Mouse (Mus musculus): Measurements from ENCODE around the gene Tbx21.
A peak's percentile ranks its signal among the peaks of the same experiment; 100 is the strongest.

Tbx21 gene

DNA sequence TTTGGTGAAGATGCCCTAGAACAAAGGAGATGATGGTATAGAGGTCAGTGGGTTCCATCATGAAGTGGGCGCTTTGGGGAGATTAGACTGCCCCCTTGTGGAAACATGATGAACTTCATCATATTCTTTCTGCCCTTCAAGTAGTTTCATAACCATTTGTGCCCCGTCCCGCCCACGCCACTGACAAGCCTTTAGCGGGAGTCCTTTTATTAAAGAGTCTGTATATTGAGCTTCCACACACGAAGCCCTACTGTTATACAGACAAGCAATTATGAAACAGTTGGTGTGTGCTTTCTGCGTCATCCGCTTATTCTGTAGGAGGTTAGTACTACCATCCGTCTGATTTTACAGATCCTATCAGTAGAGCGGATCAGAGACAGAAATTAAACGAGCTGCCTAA lies 32.2 kb downstream of the Tbx21 start:
- H3K36me3 ChIP-seq (ENCODE audit: control insufficient read depth, insufficient read depth, low read length, poor library complexity, severe bottlenecking) = no peaks in the 10 kb centered on the region
- H3K27me3 ChIP-seq (ENCODE audit: control insufficient read depth, insufficient read depth, low read length, poor library complexity, severe bottlenecking) = no peaks in the 10 kb centered on the region
- DNase-seq (ENCODE audit: low read depth, low spot score) = peak; percentile 83

DNA sequence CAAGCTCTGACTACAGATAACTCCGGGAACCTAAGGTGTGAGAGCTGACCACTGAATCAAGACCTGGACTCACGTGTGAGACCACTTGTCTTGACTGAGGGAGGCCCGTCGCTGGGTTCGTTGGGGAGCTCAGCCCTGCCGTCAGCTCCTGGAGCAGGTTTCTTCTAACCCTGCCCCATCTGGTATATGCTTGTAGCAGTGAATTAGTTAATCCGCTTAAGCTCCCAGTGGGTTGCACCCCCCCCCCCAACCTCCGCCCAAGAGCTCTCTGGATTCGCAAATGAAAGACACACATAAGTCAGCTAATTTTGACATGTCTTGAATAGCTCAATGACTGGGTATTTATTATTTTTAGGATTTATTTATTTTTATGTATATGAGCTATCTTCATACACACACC lies 34.8 kb downstream of the Tbx21 start:
- no peak for DNase-seq (ENCODE audit: low read depth, low spot score)
- Histone ChIP-seq H3K36me3 (ENCODE audit: control insufficient read depth, insufficient read depth, low read length, poor library complexity, severe bottlenecking) (no peaks in the 10 kb centered on the region), H3K27me3 (ENCODE audit: control insufficient read depth, insufficient read depth, low read length, poor library complexity, severe bottlenecking) (no peaks in the 10 kb centered on the region)

DNA sequence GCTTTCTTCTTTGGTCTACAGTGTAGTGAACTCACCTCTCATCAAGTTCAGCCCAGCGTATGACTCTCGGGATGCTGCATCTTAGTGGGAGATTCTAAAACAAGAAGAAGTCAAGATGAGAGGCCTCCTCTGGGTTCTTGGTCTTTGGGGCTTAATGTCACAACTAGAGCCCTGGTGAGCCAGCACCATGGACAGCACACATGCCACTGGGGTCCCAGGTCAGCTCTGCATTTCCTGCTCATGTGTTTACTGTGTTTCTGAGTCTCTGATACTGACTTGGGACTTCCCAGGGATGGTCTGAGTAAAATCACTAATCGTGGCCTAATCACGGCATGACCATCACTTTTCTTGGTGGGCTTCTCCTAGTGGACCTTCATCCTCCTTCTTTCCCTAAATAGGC lies 36.4 kb downstream of the Tbx21 start:
- Histone ChIP-seq H3K36me3 (ENCODE audit: control insufficient read depth, insufficient read depth, low read length, poor library complexity, severe bottlenecking) (no peaks in the 10 kb centered on the region), H3K27me3 (ENCODE audit: control insufficient read depth, insufficient read depth, low read length, poor library complexity, severe bottlenecking) (no peaks in the 10 kb centered on the region)
- DNase-seq (ENCODE audit: low read depth, low spot score) = peak; percentile 36

DNA sequence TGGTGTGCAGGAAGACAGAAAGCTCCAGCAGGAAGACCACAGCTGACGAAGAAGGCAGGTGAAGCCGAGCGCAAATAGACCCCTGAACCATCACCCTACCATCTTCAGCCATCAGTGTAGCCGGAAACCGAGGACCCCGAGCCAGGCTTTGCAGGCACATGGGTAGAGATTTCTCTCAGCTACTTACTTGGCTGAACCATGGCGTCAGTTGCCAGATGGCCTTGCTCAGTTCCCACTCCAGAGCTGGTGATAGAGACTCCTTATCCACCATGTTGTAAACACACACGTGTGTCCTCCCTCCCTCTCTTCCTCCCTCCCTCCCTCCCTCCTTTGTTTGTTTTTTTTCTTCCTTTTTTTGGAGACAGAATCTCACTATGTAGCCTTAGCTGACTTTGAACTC lies 40.9 kb downstream of the Tbx21 start:
- H3K27me3 ChIP-seq (ENCODE audit: control insufficient read depth, insufficient read depth, low read length, poor library complexity, severe bottlenecking) = no peaks in the 10 kb centered on the region
- no peak for DNase-seq (ENCODE audit: low read depth, low spot score)

DNA sequence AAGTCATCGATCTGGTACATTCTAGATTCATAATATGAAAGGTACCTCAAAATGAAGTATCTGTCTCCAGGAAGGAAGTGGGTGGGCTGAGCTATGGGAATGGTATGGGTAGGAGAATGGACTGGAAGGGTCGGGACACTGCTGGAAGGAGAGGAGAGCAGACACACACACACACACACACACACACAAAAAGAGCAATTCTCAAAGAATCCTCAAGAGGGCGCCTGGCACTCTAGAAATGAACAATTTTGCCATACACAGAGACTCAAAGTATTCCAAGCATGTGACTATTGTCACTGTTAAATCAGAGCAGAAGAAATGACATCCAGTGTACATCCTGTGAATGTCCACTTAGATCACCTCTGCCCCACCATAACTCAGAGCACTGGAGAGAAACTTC lies 42.6 kb downstream of the Tbx21 start:
- H3K27me3 ChIP-seq (ENCODE audit: control insufficient read depth, insufficient read depth, low read length, poor library complexity, severe bottlenecking) = no peaks in the 10 kb centered on the region
- H3K36me3 ChIP-seq (ENCODE audit: control insufficient read depth, insufficient read depth, low read length, poor library complexity, severe bottlenecking) = no peaks in the 10 kb centered on the region
- DNase-seq (ENCODE audit: low read depth, low spot score) = peak; percentile 69

More for the DNA sequence above, 40.9 kb downstream of the Tbx21 start:
- H3K36me3 ChIP-seq (ENCODE audit: control insufficient read depth, insufficient read depth, low read length, poor library complexity, severe bottlenecking) = no peaks in the 10 kb centered on the region

DNA sequence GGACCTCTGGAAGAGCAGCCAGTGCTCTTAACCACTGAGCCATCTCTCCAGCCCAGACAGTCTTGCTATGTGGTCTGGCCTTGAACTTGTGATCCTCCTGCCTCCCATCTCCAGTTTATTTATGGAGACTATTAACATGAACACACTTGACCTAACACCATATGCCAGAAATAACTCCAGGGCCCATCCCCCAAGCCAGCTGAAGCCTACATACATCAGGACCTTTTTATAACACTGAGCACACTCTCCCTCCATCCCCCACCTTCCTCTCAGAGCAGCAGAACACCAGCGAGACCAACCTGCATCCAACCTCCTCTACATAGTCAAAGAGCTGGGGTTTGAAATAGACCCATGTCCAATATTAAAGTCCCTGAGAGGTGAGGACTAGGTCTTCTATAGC lies 44.0 kb downstream of the Tbx21 start:
- no peaks in the 10 kb centered on the region for H3K27me3 ChIP-seq (ENCODE audit: control insufficient read depth, insufficient read depth, low read length, poor library complexity, severe bottlenecking)
- H3K36me3 ChIP-seq (ENCODE audit: control insufficient read depth, insufficient read depth, low read length, poor library complexity, severe bottlenecking) = no peaks in the 10 kb centered on the region
- DNase-seq (ENCODE audit: low read depth, low spot score) = no peak

DNA sequence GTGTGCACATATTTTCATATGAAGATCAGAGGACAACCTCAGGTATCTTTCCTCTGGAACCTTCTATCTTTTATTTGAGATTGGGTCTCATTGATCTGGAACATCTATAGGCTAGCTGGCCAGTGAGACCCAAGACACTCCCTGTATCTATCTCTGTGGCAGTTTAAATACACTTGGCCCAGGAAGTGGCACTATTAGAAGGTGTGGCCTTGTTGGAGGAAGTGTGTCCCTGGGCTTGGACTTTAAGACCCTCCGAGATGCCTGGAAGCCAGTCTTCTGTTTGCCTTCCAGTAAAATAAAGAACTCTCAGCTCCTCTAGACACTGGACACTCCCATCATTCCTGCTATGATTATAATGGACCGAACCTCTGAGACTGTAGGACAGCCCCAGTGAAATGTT lies 45.4 kb downstream of the Tbx21 start:
- no peak for DNase-seq (ENCODE audit: low read depth, low spot score)
- Histone ChIP-seq H3K27me3 (ENCODE audit: control insufficient read depth, insufficient read depth, low read length, poor library complexity, severe bottlenecking) (no peaks in the 10 kb centered on the region), H3K36me3 (ENCODE audit: control insufficient read depth, insufficient read depth, low read length, poor library complexity, severe bottlenecking) (no peaks in the 10 kb centered on the region)

DNA sequence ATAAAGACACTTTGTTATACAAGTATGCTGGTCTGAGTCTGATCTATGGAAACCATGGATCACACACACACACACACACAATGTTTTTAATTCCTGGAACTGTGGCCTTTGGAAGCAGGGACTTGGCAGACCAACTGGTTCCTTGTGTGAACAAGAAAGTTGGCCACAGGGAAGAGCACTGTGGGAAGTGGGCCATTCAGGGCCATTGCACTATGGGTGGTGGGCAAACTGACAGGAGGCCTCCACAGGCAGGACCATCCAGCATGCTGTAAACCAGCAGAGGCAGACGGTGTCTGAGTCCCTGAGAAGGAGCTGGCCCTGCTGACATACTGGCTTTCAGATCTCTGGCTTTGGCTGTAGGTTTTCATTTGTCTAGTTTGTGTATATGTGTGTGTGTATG lies 45.8 kb downstream of the Tbx21 start:
- no peaks in the 10 kb centered on the region for H3K36me3 ChIP-seq (ENCODE audit: control insufficient read depth, insufficient read depth, low read length, poor library complexity, severe bottlenecking)
- H3K27me3 ChIP-seq (ENCODE audit: control insufficient read depth, insufficient read depth, low read length, poor library complexity, severe bottlenecking) = no peaks in the 10 kb centered on the region
- no peak for DNase-seq (ENCODE audit: low read depth, low spot score)

DNA sequence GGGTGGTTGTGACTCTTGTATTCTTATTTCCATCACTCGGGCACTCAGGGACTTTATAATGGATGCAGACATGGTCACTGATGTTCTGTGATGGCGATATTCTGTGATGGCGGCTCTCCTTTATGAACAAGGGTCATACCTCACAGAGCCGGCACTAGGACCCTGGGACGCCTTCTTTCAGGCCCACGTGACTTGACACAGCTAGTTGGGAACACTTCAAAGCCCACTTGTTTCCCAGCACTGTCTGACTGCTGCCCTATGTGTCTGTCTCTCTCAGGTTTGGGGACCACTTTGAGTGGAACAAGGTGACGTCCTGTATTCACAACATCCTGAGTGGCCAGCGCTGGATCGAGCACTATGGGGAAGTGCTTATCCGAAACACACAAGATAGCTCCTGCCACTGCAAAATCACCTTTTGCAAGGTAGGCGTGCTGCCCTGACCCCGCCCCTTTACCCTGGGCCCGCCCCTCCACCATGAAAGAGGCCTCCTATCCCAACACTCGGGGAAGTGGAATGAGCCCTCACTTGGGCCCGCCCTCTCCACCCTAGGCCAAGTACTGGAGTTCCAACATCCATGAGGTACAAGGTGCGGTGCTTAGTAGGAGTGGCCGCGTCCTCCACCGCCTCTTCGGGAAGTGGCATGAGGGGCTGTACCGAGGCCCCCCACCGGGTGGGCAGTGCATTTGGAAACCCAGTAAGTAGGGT lies 48.3 kb downstream of the Tbx21 start:
- Histone ChIP-seq H3K27me3 (ENCODE audit: control insufficient read depth, insufficient read depth, low read length, poor library complexity, severe bottlenecking) (no peaks in the 10 kb centered on the region), H3K36me3 (ENCODE audit: control insufficient read depth, insufficient read depth, low read length, poor library complexity, severe bottlenecking) (no peaks in the 10 kb centered on the region)
- no peak for DNase-seq (ENCODE audit: low read depth, low spot score)

DNA sequence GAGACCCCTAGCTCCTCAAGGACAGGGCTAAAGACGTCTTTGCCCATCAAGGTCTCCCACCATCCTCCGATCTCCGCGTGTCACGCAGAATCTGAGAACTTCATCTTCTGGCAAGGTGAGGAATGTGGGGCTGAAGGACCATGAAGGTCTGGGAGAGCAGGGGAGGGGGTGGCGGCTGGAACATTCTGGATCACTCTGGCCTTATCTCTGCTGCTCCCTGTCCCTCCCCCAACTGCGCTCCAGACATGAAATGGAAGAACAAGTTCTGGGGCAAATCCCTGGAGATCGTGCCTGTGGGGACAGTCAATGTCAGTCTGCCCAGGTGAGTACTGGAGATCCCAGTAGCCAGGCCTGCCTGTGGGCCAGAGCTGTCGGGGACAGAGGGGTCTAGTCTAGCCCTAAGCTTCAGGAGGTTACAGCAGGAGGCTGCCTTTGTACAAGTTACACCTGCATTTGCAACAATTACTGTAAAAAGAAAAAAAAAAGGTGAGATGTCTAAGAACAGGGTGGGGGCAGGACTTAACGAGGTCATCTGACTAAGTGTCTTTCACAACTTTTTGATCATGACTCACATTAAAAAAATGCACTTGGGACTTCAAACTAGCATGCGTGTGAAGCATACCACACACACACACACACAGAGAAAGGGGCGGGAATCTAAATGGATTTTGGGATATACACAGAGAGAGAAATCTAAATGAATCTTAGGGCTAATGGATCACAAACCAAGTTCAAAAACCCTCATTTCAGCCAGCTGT lies 49.4 kb downstream of the Tbx21 start:
- Histone ChIP-seq H3K36me3 (ENCODE audit: control insufficient read depth, insufficient read depth, low read length, poor library complexity, severe bottlenecking) (no peaks in the 10 kb centered on the region), H3K27me3 (ENCODE audit: control insufficient read depth, insufficient read depth, low read length, poor library complexity, severe bottlenecking) (no peaks in the 10 kb centered on the region)
- no peak for DNase-seq (ENCODE audit: low read depth, low spot score)

DNA sequence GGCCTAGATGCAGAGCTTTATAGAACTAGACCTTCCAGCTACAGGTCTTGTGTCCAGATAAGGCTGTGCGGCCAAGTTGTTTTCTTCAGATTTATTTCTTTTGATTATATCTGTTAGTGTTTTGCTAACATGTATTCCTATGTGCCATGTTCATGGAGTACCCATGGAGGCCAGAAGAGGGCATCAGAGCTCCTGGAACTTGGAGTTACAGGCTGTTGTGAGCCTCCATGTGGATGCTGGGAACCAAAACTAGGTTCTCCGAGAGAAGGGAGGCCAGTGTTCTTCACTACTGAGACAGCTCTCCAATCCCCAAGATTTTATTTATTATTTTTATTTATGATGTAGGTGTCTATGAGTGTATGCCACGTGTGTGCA lies 51.2 kb downstream of the Tbx21 start:
- H3K36me3 ChIP-seq (ENCODE audit: control insufficient read depth, insufficient read depth, low read length, poor library complexity, severe bottlenecking) = peaks cover 9% of the 10 kb centered on the region
- peak; percentile 18 for DNase-seq (ENCODE audit: low read depth, low spot score)

DNA sequence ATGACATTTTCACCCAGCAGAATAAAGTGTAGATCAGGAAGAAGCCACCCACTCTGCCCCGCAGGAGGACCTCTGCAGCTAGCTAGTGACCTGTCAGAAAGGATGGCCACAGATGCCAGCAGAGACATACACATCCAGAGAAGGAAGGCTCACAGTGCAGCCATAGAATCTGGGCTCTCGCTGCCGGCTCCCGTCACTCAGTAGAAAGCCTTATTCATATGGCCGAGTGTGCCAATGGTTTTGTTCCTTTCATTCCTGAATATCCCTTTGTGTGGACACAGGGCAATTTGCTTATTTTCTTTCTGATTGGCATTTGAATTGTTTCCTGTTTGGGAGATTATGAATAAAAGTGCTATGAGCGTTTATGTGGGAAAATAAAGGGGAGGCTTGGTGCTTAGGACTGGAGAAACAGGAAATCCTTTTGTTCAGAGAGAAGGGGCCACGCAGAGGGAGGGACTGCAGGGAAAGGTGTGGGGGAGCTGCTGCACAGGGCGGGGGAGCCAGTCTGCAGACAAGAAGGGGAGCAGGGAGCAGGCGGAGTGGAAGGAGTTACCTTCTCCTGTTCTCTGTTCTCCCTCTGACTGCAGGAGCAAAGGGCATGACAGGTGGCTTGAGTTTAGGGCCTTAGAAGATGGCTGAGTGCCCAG lies 51.7 kb downstream of the Tbx21 start:
- Histone ChIP-seq H3K27me3 (ENCODE audit: control insufficient read depth, insufficient read depth, low read length, poor library complexity, severe bottlenecking) (no peaks in the 10 kb centered on the region), H3K36me3 (ENCODE audit: control insufficient read depth, insufficient read depth, low read length, poor library complexity, severe bottlenecking) (peaks cover 12% of the 10 kb centered on the region)
- no peak for DNase-seq (ENCODE audit: low read depth, low spot score)

More for the DNA sequence above, 51.2 kb downstream of the Tbx21 start:
- H3K27me3 ChIP-seq (ENCODE audit: control insufficient read depth, insufficient read depth, low read length, poor library complexity, severe bottlenecking) = no peaks in the 10 kb centered on the region

DNA sequence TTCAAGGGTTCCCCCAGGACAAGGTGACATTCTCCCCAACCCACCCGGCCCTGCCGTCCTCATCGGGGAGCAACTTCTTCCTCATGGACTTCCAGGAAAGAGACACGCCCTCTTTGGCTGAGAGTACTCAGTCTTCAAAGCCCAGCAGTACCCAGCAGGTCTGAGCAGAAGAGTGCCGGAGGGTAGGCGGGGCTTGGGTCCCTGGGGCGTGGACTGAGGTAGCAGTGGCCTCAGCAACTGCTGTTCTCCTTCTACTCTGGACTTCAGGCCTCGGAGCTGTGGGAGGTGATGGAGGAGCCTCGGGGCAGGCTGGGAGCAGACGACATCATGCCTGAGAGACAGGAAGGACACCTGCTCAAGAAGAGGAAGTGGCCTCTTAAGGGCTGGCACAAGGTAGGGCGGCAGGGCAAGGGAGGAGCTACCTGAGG lies 62.9 kb downstream of the Tbx21 start:
- Histone ChIP-seq H3K27me3 (ENCODE audit: control insufficient read depth, insufficient read depth, low read length, poor library complexity, severe bottlenecking) (no peaks in the 10 kb centered on the region), H3K36me3 (ENCODE audit: control insufficient read depth, insufficient read depth, low read length, poor library complexity, severe bottlenecking) (peaks cover 12% of the 10 kb centered on the region; the same call in 1 of the 2 replicates)
- DNase-seq (ENCODE audit: low read depth, low spot score) = peak; percentile 52

DNA sequence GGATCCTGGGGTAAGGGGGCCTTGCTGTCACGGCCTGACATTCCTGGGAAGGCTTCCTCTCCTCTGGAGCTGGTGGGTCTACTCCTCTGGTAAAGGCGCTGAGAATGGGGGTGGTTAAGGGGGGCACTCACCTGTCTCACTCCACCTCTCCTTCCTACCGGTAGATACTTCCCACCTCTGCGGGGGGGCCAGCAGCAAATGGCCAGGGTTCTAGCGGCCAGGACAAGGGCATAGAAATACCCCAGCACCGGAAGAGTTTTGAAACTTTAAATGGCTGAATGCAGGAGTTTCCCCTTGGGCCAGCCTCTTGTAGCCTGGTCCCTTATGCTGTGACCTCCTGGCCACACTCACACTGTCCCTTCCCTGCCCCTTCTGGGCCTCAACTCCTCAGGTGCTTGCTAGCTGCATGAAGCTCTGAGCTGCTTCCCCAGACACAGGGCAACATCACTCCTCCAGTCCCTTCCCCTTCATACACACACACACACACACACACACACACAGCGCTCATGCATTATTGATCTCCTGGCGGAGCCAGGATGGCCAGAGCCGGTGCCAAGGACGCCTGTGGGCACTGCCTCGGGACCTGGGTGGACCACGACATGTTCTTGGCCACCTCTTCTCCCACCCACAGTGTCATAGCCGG lies 64.1 kb downstream of the Tbx21 start:
- no peak for DNase-seq (ENCODE audit: low read depth, low spot score)
- Histone ChIP-seq H3K36me3 (ENCODE audit: control insufficient read depth, insufficient read depth, low read length, poor library complexity, severe bottlenecking) (peaks cover 10% of the 10 kb centered on the region; the same call in 1 of the 2 replicates), H3K27me3 (ENCODE audit: control insufficient read depth, insufficient read depth, low read length, poor library complexity, severe bottlenecking) (no peaks in the 10 kb centered on the region)

All from splenic B cell, adult 2 months (primary cell).